Mouse (Mus musculus): ENCODE data around the gene Tacc3.

GRCm38 (mm10) chr5:33657251-33657786 lies 609 bp upstream of the Tacc3 start:
- TF ChIP-seq POLR2A (IDR thresholded peaks at IDR 0.05; ENCODE audit: insufficient read depth, low read length) (no peak), CTCF (IDR thresholded peaks at IDR 0.05; ENCODE audit: low read depth, low read length) (no peak), EP300 (IDR thresholded peaks at IDR 0.05; ENCODE audit: insufficient read depth, low read depth, low read length) (no peak)

Measured in ES-Bruce4 (cell line).